Mouse (Mus musculus) kidney, postnatal 25 days (tissue): Measurements from ENCODE around the gene Oard1.
A peak's percentile ranks its signal among the peaks of the same experiment; 100 is the strongest.

ENCODE experiments used
- DNase-seq, 2 experiments: peaks; one replicate each; pipeline ENCODE4 v3.0.0; 2021; ENCODE audit warnings: mixed read lengths in 2 of 2

Oard1 gene

DNA sequence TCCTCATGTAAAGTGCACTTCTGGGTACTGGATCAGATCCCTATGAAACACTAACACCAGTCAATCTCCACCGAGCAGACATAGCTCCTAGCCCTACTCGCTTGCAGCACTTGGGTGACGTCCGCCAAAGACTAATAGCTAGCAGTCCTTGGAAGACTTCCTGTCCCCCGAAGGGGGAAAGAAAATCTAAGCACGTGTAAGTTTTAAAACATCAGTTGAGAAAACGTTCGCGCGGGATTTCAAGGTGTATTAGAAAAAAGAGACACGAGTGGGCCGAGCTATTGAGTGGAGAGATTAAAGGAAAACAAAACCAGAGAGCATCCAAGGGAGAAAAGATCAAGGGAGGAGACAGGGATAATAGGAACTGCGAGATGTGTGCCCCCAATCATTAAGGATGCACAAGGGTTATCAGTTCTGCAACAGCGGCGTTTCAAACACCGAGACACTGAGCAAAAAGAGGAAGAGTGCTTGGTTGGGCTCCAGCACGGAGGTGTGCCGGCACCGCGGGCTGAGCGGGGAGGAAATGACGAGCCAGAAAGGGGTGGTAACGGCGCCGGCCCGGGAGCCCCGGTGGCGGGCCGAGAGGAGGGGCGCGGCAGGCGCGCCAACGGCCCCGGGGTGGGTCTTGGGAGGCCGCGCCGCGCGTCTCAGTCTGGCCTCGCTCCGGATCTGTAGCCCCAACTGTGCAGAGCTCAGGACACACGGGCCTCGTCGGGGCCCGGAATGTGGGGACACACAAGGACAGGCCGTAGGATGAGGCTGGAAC lies 1.1 kb upstream of the Oard1 start:
- peak; percentile 73 to 88 for DNase-seq

DNA sequence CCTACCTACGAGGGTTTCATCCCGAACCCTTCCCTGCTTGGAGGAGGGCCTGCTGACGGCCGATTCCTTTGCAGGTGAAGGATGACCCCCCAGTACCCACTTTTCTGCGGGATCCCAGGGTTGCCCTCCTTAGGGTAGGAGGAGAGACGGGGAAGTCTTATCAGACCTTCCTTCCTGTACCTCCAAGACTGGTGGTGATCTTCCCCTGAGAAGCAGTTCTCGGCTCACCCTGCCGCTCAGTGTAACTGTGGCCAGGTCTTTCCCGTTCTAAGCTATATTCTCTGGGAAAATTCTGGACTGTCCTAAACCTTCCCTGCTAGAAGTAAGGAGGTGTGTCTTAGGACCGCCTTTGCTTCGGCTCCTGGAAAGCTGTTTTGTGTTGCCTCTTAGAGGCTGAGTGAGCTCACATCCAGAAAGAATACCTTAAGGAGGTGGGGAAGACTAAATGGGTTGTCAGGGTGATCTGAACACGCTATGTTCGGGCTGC lies 528 bp downstream of the Oard1 start:
- DNase-seq: no peak

DNA sequence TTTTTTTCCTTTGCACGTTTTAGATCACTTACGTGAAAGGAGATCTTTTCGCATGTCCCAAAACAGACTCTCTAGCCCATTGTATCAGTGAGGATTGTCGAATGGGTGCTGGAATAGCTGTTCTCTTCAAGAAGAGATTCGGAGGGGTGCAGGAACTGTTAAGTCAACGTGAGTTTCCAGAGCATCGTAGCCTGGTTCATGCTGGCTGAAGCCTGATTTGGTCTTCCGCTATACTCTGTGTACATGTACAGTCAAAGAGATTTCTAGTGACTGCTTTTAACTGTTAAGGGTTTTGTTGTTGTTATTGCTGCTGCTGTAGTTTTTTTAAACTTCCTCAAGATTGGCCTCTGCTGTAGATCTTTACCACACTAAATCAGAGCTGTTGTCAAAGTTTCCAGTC lies 1.4 kb downstream of the Oard1 start:
- no peak for DNase-seq

DNA sequence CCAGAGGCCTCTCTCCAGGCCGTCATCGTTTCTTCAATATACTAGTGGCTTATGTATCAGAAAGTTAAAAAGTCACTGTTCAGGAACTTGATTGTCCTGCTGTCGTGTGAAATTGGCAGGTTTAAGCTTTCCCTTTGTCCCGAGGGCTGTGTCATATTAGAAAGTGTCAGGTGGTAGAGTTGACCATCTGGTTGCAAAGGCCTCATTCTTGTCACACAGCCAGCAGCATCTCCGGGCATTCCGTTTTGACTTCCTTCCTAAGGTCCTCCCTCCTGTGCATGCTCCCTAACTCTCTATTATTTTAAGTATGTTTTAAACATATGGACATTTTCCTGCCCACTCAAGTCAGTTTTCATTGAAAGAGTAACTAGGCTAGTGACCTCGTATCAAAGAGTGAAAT lies 6.2 kb downstream of the Oard1 start:
- DNase-seq: peak in 1 of 2 experiments; percentile 43

DNA sequence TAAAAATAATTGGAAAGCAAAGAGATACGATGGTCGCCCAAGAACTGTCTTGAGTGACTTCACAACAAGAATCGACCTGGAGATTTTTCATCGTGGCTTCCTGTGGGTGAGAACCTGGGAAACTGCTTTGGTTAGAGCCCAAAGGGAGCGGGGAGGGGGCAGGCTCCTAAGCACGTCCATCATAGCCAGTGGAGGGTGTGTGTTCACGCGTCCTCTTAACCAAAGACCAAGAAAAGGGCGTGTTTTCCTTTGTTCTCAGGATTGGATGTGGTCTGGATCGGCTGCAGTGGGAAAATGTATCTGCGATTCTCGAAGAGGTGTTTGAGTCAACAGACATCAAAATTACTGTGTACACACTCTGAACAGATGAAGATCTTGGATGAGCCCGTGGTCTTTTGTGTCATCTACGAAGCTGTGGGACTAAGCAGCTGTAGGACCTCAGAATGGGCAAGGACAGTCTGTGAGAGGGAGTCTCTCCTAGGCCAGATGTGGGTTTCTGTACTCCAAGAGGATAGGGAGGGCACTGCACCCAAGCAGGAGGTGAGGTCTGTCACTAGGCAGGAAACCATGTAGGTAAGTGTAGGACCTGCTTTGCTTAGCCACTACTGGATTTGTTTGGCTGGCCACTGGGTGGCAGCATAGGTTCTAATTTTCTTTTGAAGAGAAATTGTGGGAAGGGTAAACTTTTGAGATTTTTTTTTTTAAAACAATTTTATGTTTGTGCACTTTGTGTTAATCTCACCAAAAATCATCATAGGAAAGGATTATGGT lies 6.8 kb downstream of the Oard1 start:
- peak; percentile 80 to 81 for DNase-seq

DNA sequence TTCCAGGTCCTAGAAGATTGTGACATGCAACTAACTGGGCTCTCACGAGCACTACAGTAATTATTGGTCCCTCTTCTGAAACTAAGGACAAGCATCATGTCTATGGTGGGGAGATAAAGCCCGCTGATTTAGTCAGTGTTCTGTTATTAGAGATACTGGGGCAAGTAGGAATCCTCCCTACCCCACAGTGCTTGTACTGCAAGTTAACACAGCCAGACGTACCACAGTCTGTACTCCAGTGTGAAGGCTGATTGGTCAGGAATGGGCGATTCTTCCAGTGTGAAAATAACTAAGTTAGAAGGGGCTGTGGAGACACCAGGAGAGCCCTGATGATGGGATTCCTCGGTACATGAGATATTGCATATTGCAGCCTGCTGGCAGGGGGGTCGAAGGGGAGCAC lies 7.7 kb downstream of the Oard1 start:
- no peak for DNase-seq

DNA sequence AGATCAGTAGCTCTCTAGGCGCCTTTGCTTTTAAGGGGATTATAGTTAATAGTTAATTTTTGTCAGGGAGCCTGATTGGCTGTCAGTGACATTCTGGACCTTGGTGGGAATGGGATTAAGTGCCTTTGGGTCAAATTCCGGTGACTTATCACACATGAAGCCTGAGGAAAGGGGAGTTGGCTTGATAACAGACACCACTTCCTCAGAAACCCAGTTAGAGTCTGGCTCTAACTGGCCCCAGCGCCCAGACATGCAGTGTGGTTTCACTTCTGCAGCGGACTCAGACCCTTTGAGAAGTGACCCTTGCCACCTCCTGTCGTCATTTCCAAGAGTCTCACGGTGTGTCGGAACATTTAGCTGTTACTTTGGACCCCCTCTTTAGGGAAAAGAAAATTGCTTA lies 8.4 kb downstream of the Oard1 start:
- peak; percentile 55 to 73 for DNase-seq

DNA sequence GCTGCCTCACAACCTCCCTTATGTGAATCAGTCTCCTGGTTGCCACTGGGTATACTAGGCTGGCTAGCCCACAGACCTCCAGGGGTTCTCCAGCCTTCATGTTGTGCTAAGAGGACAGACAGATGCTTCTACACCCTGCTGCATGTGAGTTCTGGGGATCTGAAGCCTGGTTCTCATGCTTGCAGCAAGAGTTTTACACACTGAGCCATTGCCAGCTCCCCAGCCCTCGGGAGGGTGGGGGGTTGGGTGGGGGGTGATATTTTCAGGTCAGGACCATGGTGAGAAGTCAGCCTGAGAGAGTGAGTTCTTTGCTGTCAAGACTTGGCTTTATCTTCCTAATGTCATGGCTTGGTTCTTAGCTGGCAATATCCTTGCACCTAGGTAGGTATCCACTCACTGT lies 9.0 kb downstream of the Oard1 start:
- DNase-seq: no peak

DNA sequence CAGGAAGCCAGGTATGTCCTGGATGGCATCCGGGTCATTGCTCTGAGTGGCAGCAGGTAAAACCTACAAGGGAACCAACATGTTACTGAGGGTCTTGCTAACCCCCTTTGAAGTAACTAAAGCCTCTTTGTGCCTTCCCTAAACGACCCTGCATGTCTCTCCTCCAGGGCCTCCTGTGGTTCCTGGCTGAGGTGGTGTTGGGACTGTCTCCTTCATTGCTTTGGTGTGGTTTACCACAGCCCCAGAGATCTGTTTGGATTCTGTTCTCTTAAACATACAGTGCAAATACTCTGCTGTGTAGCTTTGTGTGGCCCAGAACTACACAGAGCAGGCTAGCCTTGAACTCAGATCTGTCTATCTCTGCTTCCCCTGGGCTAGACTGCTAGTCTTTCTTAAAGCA lies 9.8 kb downstream of the Oard1 start:
- DNase-seq: no peak

DNA sequence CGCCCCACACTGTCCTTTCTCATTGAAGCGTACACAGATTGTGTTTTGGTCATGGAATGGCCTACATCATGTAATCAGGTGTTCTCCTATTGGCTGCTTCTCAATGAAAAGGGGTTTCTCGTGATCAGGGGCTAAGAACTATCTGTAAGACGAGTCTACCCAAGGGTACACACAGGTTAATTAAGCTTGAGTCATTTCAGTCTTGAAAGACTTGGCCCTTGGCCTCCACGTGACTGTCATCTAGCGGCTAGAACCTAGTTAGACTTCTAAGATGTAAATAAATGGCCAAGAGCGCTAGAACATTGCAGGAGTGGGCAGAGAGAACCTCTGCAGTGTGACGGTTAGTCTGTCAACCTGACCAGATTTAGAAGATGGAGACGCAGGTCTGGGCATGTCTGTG lies 14.4 kb downstream of the Oard1 start:
- peak; percentile 47 to 80 for DNase-seq

DNA sequence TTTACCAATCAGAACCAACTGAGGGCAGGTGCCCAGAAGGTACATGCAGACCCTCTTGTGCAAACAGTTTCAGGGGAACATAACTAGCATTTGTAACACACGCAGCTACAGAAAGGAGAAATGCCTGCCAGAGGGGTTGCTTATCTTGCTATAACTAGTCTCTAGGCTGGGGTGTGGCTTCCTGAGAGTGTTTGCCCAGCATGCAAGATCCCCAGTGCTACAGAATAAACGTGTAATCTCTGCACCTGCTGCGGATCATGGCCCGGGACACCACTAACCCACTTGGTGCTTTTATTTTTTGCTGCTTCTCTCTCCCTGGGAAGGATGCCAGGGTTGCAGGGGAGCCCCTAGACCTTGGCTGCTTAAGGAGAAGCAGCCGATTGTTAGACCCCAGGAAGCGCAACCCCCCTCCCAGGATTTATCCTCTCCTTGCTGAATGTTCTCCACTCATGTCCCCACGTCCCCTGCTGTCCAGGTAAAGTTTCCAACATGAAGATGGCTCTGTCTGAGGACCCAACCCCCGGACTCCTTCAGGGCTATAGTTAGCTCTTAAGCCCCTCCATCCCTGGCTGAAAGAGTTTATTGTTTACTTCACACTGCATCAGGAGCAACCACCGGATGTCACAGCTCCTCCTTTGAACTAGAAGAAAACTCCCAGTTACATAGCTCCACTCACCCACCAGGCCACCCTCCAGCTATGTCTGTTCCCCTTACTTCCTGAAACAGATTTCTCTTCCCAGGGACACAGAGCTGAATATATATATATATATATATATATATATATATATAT lies 16.2 kb downstream of the Oard1 start:
- DNase-seq: no peak

DNA sequence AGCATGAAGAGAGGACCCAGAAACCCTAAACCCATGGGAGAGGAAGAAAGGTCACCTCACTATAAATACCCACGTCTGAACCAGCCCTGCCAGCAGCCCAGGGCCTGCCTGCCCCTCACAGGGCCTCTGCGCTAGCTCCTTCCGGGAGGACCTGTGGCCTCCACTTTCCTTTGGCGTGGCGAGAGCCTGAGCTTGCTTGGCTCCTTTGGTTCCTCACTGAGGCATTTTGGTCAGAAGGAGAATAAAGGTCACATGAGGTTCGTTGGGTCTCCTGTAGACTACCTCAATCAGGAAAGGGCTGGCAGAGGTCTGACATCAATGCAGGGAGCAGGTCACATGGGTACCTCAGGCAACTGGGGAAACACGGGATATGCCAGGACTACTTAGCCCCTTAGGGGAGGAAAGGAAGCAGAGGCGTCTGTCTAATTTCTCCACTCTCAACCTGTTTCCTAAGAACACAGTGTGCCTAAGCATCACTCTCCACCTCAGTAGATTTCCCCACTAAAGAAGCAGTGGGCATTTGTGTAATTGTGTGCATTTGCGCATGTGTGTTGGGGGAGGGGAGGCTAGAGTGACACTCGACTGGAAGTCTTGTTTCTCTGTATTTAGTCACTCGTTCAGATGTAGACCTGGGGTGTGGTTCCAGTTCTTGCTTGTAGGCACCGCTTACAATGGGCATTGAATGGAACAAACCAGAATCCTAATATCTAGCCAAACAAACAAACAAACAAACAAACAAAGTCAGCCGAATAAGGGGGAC lies 17.4 kb downstream of the Oard1 start:
- DNase-seq: peak in 1 of 2 experiments; percentile 42

DNA sequence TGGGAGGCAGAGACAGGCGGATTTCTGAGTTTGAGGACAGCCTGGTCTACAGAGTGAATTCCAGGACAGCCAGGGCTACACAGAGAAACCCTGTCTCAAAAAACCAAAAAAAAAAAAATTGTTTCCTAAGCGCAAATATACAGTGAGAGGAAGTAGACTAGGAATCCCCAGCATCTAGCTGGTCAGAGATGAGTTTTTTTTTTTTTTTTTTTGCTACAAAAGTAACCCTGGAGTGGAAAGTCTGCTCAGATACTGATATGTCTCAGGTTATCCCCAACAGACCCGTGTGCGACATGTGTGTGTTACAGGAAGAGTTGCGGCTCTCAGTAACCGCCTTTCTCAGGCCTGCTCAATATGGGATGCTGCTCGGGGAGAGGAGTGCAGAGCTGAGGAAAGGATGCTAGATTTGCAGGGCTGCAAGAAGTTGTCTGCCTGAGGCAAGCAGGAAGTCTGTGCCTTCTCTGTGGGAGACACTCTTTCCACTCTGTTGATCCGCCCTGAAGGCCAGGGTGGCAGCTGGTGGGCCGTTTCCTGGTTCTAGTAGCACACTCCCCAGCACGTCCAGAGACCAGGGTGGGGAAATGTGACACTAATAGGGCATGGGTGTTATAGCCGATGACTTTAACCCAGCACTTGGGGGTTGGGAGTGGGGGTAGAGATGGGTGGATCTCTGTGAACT lies 18.2 kb downstream of the Oard1 start:
- DNase-seq: peak in 1 of 2 experiments; percentile 38

DNA sequence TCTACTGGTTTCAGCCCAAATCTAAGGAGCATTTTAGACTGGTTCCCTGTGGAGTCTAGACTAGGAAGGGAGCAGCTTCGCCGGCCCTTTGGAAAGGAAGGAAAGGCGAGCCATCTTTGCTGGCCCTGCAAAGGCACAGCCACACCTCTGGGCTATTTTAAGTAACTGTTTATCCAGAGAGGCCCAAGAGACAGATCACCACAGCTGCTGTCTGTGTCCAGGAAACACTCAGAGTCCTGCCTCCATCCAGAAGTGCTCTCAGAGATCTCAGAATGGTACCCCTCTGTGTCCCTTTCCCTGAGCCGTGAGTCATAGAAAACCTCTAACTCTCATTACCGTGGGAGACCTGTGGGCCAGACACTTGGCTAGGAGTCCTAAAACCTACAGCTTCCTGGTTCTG lies 20.6 kb downstream of the Oard1 start:
- DNase-seq: no peak

DNA sequence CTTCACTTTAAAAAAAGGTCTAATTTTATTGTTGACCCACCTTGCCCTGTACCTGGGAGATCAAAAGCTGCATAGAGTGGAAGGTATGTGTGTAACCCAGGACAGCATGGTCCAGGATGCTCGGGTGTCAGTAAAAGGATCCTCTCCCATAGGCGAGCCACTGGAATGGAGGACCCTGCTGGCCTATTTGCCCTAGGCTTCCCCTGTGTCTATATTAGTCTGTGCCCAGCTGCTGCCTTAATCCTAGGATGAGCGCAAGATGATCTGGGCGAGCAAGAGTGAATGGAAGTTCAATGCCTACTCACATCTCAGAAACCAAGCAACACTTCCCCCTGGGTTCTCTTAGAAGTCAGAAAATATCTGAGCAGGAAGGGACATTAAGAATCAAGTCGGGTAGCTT lies 21.2 kb downstream of the Oard1 start:
- DNase-seq: no peak

DNA sequence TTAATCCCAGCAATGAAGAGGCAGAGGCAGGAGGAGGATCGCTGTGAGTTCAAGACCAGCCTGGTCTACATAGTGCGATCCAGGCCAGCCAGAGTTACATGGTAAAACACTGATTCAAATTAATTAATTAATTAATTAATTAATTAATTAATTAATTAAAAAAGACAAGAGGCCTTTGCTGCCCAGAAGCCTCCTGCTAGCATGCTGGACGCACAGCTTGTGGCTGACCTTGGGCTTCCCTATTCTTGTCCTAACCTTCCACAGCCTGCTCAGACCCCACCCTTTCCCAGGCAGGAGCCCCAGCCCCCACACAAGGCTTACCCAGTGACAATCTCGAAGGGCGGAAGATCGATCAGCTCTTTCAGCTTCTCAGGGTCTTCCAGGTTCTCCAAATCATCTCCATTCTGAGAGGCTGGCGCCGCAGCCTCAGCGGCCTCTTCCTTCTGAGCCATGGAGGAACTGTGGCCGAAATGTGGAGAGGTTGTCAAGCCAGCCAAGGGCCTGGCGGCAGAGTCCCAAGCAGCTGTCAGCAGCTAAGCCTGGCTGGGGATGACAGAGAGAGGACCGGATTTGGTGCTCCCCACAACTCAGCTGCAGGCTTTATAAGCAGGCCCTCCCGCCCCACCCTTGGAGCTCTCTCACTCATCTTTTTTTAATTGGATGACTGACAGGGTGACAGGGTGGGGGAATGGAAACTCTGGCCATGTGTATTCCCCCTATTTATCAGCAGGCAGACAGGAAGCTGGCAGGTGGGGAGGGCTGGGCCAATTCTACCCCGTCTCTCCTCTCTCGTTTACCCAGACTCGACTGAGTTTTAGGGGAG lies 22.6 kb downstream of the Oard1 start, which contains the start of gene Apobec2:
TSS of gene Apobec2 (minus strand) at position 773 of the 823 bp plus-strand sequence.
- DNase-seq: no peak

DNA sequence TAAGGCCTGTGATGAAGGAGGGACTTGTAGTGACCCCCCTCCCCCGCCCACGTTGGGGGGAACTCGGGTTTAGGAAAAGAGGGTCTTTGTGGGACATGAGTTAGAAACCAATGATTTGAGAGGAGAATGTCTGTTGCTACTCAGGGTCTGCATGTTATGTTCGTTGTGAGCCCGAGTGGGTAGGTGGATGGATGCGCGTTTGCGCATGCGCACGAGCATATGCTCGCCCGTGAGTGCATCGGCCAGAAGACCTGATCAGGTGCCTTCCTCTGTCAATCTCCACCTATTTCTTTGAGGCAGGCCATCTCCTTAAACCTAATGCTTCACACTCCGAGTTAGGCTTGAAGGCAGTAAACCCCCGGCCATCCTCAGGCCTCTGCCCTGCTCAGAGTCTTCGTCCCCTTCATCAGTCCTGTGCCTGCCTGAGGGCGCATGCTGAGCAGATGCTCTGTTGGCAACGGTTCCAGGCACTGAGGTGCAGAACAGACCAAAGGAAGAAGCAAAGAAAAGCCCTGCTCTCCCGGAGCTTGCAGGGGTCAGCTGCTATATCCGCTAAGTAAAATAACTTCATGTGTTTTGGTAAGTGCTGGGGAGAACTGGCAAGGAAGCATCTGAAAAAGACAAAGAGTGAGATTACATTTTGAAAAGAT lies 23.3 kb downstream of the Oard1 start:
- DNase-seq: no peak

DNA sequence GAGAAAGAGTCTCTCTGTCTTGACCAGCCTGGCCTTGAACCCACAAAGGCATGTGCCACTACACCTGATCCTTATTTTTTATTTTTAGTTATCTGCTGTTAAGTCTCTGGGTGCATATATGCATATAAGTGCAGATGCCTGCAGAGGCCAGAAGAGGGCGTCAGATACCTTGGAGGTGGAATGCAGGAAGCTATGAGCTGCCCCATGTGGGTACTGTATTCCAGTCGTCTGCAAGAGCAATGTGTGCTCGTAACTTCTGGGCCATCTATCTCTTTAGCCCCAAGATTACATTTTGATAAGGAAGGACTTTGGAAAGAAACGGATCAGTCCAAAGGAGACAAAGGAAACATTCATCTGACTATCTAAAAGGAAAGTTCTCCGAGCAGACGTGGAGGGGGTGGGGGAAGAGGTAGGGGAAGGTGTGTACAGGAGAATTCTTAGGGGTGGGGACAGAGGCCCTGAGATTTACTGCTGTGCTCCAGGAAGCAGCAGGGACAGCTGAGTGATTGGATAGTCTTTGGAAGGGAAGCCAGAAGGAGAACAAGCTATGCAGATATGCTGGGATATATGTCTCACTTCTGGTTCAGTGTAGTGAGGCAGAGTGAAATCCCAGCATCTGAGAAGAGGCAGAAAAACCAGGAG lies 24.0 kb downstream of the Oard1 start:
- DNase-seq: no peak

DNA sequence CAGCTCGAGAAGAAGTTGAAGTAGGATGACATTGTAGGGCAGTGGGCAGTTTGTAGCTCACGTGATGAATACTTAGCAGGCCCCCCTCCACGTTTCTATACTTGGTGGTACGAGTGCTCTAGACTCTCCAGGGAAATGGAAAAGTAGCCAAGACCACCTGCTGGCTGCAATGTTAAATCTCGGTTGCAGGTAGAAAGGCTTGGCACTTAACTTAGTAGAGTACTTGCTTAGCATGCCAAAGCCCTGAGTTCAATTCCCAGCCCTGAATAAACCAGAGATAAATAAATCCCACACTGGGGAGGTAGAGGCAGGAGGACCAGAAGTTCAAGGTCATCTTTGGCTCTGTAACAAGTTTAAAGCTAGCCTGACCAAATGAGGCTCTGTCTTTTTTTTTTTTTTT lies 24.7 kb downstream of the Oard1 start:
- no peak for DNase-seq

DNA sequence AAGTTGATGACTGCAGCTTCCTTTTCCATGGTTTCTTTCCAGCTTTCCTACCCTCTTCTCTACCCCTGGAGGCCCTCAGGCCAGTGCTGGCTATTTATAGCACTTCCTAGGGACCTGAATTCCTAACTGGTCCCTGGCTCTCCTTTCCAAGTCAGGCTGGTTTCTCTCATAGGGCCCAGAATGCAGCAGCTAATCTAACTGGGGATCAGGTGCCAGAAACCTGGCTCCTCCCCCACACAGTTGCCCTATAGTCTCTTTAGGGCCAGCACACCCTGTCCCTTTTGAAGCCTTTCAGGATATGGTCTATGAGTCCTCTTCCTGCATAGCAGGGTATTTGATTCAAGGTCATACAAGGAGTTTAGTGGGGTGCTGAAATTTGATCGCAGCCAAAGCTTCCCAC lies 26.7 kb downstream of the Oard1 start:
- peak; percentile 32 to 69 for DNase-seq
